Mouse (Mus musculus) ES-Bruce4 (cell line): ENCODE measurements around the gene Capn11. TPM values are rescaled to one million over a fixed set of nuclear protein-coding genes. Genes with fewer than 3 reads are reported as not detected.

Source experiments
- H3K27ac ChIP-seq: 2 replicates; pipeline ENCODE4 v1.5.1; 2012; ENCODE audit warnings: low read length, inconsistent platforms; ENCODE audit not compliant: insufficient read depth
- H3K27me3 ChIP-seq: 2 replicates; pipeline ENCODE4 v1.6.1; 2012; ENCODE audit warnings: mild to moderate bottlenecking, low read length, inconsistent platforms; ENCODE audit not compliant: control insufficient read depth, poor library complexity, insufficient read depth, severe bottlenecking
- H3K36me3 ChIP-seq: 2 replicates; pipeline ENCODE4 v1.6.1; 2012; ENCODE audit warnings: inconsistent platforms, mild to moderate bottlenecking, low read length, moderate library complexity; ENCODE audit not compliant: control insufficient read depth, poor library complexity, insufficient read depth, severe bottlenecking
- H3K4me1 ChIP-seq: one replicate; pipeline ENCODE4 v1.8.1; 2011; ENCODE audit warnings: low read length; ENCODE audit not compliant: control insufficient read depth, insufficient read depth
- H3K4me3 ChIP-seq: 2 replicates; pipeline ENCODE4 v1.5.1; 2011; ENCODE audit warnings: low read depth, mild to moderate bottlenecking, low read length
- H3K9ac ChIP-seq: 2 replicates; pipeline ENCODE4 v1.6.1; 2012; ENCODE audit warnings: low read depth, mild to moderate bottlenecking, inconsistent platforms; ENCODE audit not compliant: poor library complexity, severe bottlenecking
- H3K9me3 ChIP-seq: replicated peaks from 2 replicates; pipeline ENCODE4 v1.6.1; 2012; ENCODE audit warnings: mild to moderate bottlenecking, low read length, inconsistent platforms; ENCODE audit not compliant: control insufficient read depth, poor library complexity, insufficient read depth, severe bottlenecking
- CTCF ChIP-seq: IDR thresholded peaks from one replicate; pipeline ENCODE4 v1.8.1; 2011; ENCODE audit warnings: low read depth, low read length
- EP300 ChIP-seq: IDR thresholded peaks from 2 replicates; pipeline ENCODE4 v1.6.1; 2011; ENCODE audit warnings: low read depth, low read length; ENCODE audit not compliant: insufficient read depth
- POLR2A ChIP-seq: IDR thresholded peaks from one replicate; pipeline ENCODE4 v1.8.1; 2011; ENCODE audit warnings: low read length; ENCODE audit not compliant: insufficient read depth
- polyA plus RNA-seq: library from polyadenylated mRNA; stranded (reverse); fragments of >200 nt; gene quantifications from 2 replicates; pipeline ENCODE4 v1.2.4, GENCODE M21; 2011; ENCODE audit warnings: low read depth; ENCODE audit not compliant: missing spikeins, insufficient read depth, insufficient read length

Gene Capn11
- polyA plus RNA-seq, 1 experiment: 1.4 TPM

DNA sequence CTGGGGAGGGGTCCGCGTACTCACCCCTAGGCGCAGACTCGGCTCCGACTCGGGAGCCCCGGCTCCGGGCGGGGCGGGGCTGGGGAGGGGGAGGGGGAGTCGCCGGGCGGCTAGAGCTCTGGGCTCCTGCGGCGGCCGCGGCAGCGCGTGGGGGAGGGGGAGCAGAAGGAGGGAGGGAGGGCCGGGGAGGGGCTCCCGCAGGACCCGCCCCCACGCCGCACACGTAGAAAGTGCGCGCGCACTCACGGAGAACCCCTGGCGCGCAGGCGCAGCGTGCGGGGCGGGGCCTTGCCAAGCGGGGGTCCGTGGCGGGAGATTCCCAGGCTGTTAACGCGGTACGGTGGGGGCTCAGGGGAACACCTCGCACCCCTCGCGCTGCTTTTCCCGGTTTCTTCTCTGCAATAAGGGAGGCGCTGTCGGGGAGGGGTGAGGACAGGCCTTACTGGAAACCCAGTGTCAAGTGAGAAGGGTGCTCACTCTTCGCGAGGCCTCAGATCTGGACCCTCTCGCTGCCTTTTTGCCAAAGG, 27.0 kb upstream of the Capn11 start, which contains the start of gene Mrpl14:
Gene Mrpl14 (plus strand): TSS at position 230 of the 527 bp plus-strand sequence.
- Histone ChIP-seq H3K27ac (peak within 1 kb of the TSS; percentile 13), H3K4me3 (peak within 1 kb of the TSS; percentile 82), H3K36me3 (no peaks in the 10 kb centered on the region), H3K4me1 (peaks cover 2% of the 10 kb centered on the region), H3K9me3 (no peaks in the 10 kb centered on the region), H3K9ac (peak within 1 kb of the TSS; percentile 88), H3K27me3 (no peaks in the 10 kb centered on the region)
- TF ChIP-seq CTCF: no peak
- TF ChIP-seq EP300: 0 out of 2 replicates have a peak, but pooled peaks have one; percentile 21
- TF ChIP-seq POLR2A: no peak

- no peaks in the 10 kb centered on the region for H3K9me3 ChIP-seq
- peaks cover 2% of the 10 kb centered on the region for H3K4me1 ChIP-seq
- H3K27ac ChIP-seq: peak overlapping the region; percentile 13
- no peaks in the 10 kb centered on the region for H3K36me3 ChIP-seq
- no peaks in the 10 kb centered on the region for H3K27me3 ChIP-seq
- TF ChIP-seq POLR2A: no peak
- peak overlapping the region; percentile 88 for H3K9ac ChIP-seq
- peak overlapping the region; percentile 82 for H3K4me3 ChIP-seq
Observed at GRCm38 (mm10) chr17:45685171-45686092, 26.3 kb upstream of the Capn11 start.

DNA sequence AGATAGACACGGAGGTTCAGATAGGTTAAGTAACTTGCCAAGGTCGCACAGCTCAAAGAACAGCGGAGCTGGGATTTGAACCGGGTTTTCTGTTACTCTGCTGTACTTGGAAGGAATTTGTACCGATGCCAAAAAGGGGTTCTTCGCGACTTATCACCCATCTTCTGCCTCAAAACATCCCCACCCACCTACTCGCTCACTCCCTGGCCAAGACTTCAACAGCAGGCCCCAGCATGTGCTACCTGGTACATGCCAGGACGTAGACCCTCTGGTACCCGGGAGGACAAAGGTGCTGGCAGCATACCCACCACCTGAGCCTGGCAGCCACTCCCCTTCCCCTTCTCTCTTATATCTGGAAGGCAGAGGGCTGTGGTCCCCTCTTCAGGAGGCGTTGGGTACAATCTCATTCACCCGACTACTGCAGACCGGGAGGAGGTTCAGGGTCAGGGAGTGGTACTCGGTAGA, 25.6 kb upstream of the Capn11 start:
- peaks cover 2% of the 10 kb centered on the region for H3K4me1 ChIP-seq
- H3K27me3 ChIP-seq: no peaks in the 10 kb centered on the region
- no peak for TF ChIP-seq CTCF
- no peak for TF ChIP-seq EP300
- TF ChIP-seq POLR2A: no peak
- H3K36me3 ChIP-seq: no peaks in the 10 kb centered on the region
- H3K27ac ChIP-seq: no peak overlapping the region
- no peaks in the 10 kb centered on the region for H3K9me3 ChIP-seq
- peak overlapping the region; percentile 88 for H3K9ac ChIP-seq
- peak overlapping the region; percentile 82 for H3K4me3 ChIP-seq

DNA sequence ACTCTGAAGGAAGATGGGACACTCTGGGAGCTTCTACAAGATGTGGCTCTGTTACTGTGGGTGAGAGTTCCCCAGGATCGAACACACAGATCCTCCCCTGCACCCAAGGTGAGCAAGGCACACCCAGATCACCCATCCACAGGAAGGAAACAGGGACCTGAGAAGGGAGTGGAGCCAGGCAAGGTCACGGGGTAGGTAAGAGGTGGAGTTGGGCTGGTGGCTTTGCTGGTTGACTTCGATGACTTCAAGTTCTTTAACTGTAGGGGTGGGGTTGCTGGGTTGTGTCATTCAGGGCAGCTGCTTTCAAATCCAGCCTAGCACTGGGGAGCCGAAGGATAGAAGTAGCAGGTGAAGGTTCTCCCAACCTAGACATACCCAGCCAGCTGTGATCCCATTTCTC, 23.7 kb upstream of the Capn11 start:
- no peaks in the 10 kb centered on the region for H3K36me3 ChIP-seq
- H3K4me3 ChIP-seq: no peak overlapping the region
- H3K4me1 ChIP-seq: peaks cover 2% of the 10 kb centered on the region
- H3K9ac ChIP-seq: no peak overlapping the region
- H3K9me3 ChIP-seq: no peaks in the 10 kb centered on the region
- no peak overlapping the region for H3K27ac ChIP-seq
- TF ChIP-seq EP300: no peak
- no peak for TF ChIP-seq POLR2A
- TF ChIP-seq CTCF: no peak
- no peaks in the 10 kb centered on the region for H3K27me3 ChIP-seq

DNA sequence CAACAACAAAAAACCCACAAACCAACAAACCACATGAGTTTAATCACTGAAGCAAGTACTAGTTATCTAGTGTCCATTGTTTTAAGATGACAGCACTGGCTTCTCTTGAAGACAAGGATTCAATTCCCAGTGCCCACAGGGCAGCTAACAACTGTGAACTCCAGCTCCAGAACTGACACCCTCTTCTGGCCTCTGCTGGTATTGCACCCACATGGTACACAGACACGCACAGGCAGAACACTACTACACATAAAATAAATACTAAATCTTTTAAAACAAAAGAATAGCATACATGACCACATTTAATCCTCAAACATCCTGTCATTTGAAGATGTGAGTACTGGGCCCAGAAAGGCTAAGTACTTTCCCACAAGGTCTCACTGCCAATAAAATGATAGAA, 22.5 kb upstream of the Capn11 start:
- Histone ChIP-seq H3K4me1 (peaks cover 2% of the 10 kb centered on the region), H3K27ac (no peak overlapping the region), H3K27me3 (no peaks in the 10 kb centered on the region), H3K36me3 (0 out of 2 replicates have a peak, but pooled peaks cover 2% of the 10 kb centered on the region), H3K9me3 (no peaks in the 10 kb centered on the region), H3K9ac (no peak overlapping the region), H3K4me3 (no peak overlapping the region)
- TF ChIP-seq CTCF (peak; percentile 42), POLR2A (no peak)

GRCm38 (mm10) chr17:45680391-45680980, 21.4 kb upstream of the Capn11 start:
- no peaks in the 10 kb centered on the region for H3K27me3 ChIP-seq
- peaks cover 2% of the 10 kb centered on the region; the same call in 1 of the 2 replicates for H3K36me3 ChIP-seq
- no peak overlapping the region for H3K4me3 ChIP-seq
- H3K9ac ChIP-seq: no peak overlapping the region
- H3K4me1 ChIP-seq: peaks cover 2% of the 10 kb centered on the region
- no peak overlapping the region for H3K27ac ChIP-seq
- H3K9me3 ChIP-seq: no peaks in the 10 kb centered on the region
- TF ChIP-seq POLR2A: no peak
- no peak for TF ChIP-seq EP300
- no peak for TF ChIP-seq CTCF
